Mouse (Mus musculus) kidney, adult 2 months (tissue): Measurements from ENCODE around the gene Adamts7. TPM values are rescaled to one million over a fixed set of nuclear protein-coding genes. Genes with fewer than 3 reads are reported as not detected.

ENCODE experiments used
- DNase-seq: peaks from one replicate; pipeline ENCODE4 v3.0.0; 2021
- H3K27ac ChIP-seq: fragments of 200-500 bp; 2 replicates; pipeline ENCODE4 v1.5.1; 2012; ENCODE audit warnings: low read depth, low read length, control low read depth, inconsistent platforms; ENCODE audit not compliant: insufficient read depth
- H3K27me3 ChIP-seq: fragments of 200-500 bp; replicated peaks from 2 replicates; pipeline ENCODE4 v1.6.1; 2012; ENCODE audit warnings: mild to moderate bottlenecking, moderate library complexity, low read length, inconsistent platforms; ENCODE audit not compliant: control insufficient read depth, insufficient read depth
- H3K36me3 ChIP-seq: fragments of 200-500 bp; 2 replicates; pipeline ENCODE4 v1.6.1; 2012; ENCODE audit warnings: mild to moderate bottlenecking, moderate library complexity, low read length, inconsistent platforms; ENCODE audit not compliant: control insufficient read depth, insufficient read depth
- H3K4me1 ChIP-seq: fragments of 200-500 bp; 2 replicates; pipeline ENCODE4 v1.6.1; 2011; ENCODE audit warnings: low read length; ENCODE audit not compliant: control insufficient read depth, insufficient read depth
- H3K4me3 ChIP-seq: fragments of 200-500 bp; 2 replicates; pipeline ENCODE4 v1.5.1; 2011; ENCODE audit warnings: mild to moderate bottlenecking, low read depth, low read length, control low read depth; ENCODE audit not compliant: insufficient read depth
- CTCF ChIP-seq: fragments of 200-500 bp; conservative IDR thresholded peaks from 2 replicates; pipeline ENCODE4 v1.5.1; 2011; ENCODE audit warnings: low read depth, mild to moderate bottlenecking, control low read depth, low read length, moderate library complexity, mixed read lengths; ENCODE audit not compliant: insufficient read depth, insufficient read length
- POLR2A ChIP-seq: fragments of 200-500 bp; IDR thresholded peaks from one replicate; pipeline ENCODE4 v1.6.1; 2011; ENCODE audit warnings: low read depth, low read length, control low read depth
- WGBS: fragments of 180-500 bp; shearing (Covaris S2); methylation state at CpG from one replicate; pipeline ENCODE4 v1.1.7; 2018; 5-methylcytosine and 5-hydroxymethylcytosine counted together
- polyA plus RNA-seq: library from polyadenylated mRNA; depleted of rRNA; stranded (reverse); fragments of >200 nt; gene quantifications from 2 replicates; pipeline ENCODE4 v1.2.3, GENCODE M21; 2012

Adamts7 gene
- polyA plus RNA-seq, 1 experiment: 9.4 TPM

DNA sequence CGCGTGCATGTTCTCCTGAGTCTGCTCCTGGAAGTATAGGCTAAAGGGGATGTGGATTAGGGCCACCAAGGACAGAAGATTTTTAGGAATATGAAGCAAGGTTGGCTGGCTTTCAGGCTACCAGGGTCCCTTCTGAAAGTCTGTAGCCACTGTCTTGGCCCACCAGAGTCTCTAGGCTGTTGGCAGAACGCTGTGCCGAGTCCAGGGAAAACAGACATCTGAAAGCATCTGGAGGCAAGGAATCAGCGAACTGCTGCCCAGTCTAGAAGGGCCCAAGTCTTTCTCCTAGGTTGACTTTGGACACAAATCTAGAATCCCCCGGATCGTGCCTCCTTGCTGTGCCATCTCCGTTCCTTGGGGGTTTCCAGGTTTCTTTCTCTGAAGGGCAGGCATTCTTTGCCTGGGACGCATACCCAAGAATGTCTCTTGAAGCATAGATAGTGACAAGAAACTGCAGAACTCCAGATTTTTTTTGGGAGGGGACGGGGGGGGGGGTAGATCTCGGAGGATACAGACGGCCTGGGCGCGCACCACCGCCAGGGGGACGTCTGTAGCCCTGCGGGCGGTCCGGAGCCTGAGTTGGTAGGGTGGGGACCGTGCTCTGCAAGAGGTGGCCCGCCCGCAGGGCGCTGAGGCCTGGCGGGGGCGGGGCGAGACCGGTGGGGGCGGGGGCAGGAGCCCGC lies 485 bp upstream of the Adamts7 start:
- TF ChIP-seq CTCF (peak; percentile 26; the same call in 1 of the 2 replicates), POLR2A (no peak)
- 14% methylated on average over 23 of the region's 29 CpGs for WGBS
- Histone ChIP-seq H3K27me3 (no peaks in the 10 kb centered on the region), H3K4me3 (peak overlapping the region; percentile 24; the same call in 1 of the 2 replicates), H3K36me3 (no peaks in the 10 kb centered on the region), H3K4me1 (no peaks in the 10 kb centered on the region), H3K27ac (no peak overlapping the region)
- peak; percentile 70 for DNase-seq

GRCm38 (mm10) chr9:90163749-90164095 lies 853 bp downstream of the Adamts7 start:
- H3K27ac ChIP-seq: no peak overlapping the region
- WGBS: 2% methylated on average over 18 of the region's 18 CpGs
- H3K36me3 ChIP-seq: no peaks in the 10 kb centered on the region
- peak overlapping the region; percentile 78 for H3K4me3 ChIP-seq
- H3K27me3 ChIP-seq: no peaks in the 10 kb centered on the region
- peak; percentile 57 for DNase-seq
- TF ChIP-seq CTCF (no peak), POLR2A (no peak)
- no peaks in the 10 kb centered on the region for H3K4me1 ChIP-seq

DNA sequence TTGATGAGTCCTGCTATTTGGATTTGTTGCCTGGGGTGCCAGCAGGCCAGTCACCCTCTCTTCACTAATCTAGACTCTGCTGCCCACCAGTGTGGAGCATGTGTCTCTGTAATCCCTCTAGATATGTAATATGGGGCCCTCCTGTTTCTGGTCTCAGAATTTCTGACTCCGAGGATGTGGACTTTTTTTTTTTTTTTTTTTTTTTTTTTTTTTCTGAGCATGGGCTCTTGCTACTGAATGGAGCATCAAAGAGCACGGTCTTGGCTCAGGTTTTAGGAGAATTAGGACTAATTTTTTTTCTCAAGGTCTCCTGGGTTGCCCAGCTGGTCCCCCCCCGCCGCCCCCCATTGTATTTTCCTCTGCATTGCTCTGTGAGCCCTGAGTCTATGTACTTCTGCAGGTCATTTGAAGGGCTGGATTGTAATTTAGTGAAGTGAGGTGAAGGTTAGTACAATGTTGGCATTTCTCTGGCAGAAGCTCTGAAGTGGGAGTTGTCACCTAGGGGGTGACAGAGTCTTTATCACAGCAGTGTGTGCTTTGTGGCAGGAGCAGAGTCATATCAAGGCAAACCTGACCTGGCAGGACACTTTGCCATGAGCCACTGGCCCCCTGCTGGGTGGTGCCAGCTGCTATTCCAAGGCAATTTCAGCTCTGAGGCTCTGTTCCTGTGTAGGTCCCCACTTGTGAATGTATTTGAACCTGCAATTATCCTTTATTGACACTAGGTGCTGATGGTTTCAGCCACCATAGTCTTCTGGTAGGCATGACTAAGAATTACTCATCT lies 2.0 kb downstream of the Adamts7 start:
- WGBS: 81% methylated on average over 4 of the region's 4 CpGs
- H3K4me3 ChIP-seq: no peak overlapping the region
- H3K27me3 ChIP-seq: no peaks in the 10 kb centered on the region
- no peaks in the 10 kb centered on the region for H3K36me3 ChIP-seq
- TF ChIP-seq CTCF (no peak), POLR2A (no peak)
- no peaks in the 10 kb centered on the region for H3K4me1 ChIP-seq
- DNase-seq: no peak
- H3K27ac ChIP-seq: no peak overlapping the region

DNA sequence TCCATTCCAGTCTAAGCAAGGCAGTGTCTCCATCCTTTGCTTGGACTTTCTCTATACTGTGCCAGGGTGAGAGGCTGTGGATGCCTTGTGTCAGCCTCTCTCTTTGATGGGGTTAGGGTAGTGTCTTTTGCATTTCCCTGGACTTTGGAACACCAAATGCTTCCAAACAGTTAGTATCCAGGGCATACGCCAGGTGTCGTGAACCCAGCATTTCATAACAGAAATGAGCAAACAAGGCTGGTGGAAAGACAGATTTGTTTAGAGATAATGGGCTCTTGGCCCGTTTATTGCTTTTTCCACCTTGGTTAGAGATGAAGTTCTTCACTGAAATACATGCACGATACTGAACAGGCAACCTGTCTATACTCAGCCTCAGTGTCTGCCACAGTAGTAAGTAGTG lies 2.7 kb downstream of the Adamts7 start:
- TF ChIP-seq CTCF: no peak
- TF ChIP-seq POLR2A: no peak
- 86% methylated on average over 4 of the region's 4 CpGs for WGBS
- H3K27me3 ChIP-seq: no peaks in the 10 kb centered on the region
- H3K4me1 ChIP-seq: no peaks in the 10 kb centered on the region
- H3K4me3 ChIP-seq: no peak overlapping the region
- no peak overlapping the region for H3K27ac ChIP-seq
- DNase-seq: no peak
- H3K36me3 ChIP-seq: no peaks in the 10 kb centered on the region

- no peak overlapping the region for H3K4me3 ChIP-seq
- H3K4me1 ChIP-seq: no peaks in the 10 kb centered on the region
- no peak overlapping the region for H3K27ac ChIP-seq
- H3K36me3 ChIP-seq: no peaks in the 10 kb centered on the region
- DNase-seq: peak; percentile 29
- no peaks in the 10 kb centered on the region for H3K27me3 ChIP-seq
- no peak for TF ChIP-seq POLR2A
- TF ChIP-seq CTCF: no peak; the same call in 1 of the 2 replicates
- WGBS: 14% methylated on average over 5 of the region's 5 CpGs
These were observed 3.7 kb downstream of the Adamts7 start for GRCm38 (mm10) chr9:90166615-90167014.

DNA sequence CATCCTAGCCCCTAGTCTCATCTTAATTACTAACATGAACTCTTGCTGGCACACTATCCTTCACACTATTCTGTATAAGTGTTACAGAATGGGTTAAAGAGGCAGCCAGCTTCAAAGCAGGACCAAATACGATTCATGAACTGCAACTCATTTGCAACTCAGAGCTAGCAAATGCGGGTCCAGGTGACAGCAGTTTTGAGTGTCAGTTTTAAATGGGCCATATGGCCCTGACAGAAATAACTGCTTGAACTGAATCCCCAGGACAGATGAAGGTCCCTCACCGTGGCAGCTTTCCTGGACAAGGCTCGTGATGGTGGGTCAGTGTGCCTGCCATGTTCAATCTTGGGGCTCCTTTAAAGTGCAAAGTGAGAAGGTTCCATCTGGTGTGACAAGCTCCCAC lies 7.1 kb downstream of the Adamts7 start:
- Histone ChIP-seq H3K4me3 (no peak overlapping the region), H3K4me1 (no peaks in the 10 kb centered on the region), H3K27ac (no peak overlapping the region), H3K36me3 (no peaks in the 10 kb centered on the region), H3K27me3 (no peaks in the 10 kb centered on the region)
- TF ChIP-seq CTCF (no peak), POLR2A (no peak)
- 64% methylated on average over 4 of the region's 4 CpGs for WGBS
- no peak for DNase-seq

GRCm38 (mm10) chr9:90171421-90171820 lies 8.6 kb downstream of the Adamts7 start:
- Histone ChIP-seq H3K27ac (no peak overlapping the region), H3K27me3 (no peaks in the 10 kb centered on the region), H3K36me3 (no peaks in the 10 kb centered on the region), H3K4me1 (no peaks in the 10 kb centered on the region), H3K4me3 (no peak overlapping the region)
- DNase-seq: no peak
- 97% methylated on average over 19 of the region's 19 CpGs for WGBS
- TF ChIP-seq CTCF: no peak
- TF ChIP-seq POLR2A: no peak
